27 mouse cellular contexts compared by ENCODE assay signal in the genomic region with DNA sequence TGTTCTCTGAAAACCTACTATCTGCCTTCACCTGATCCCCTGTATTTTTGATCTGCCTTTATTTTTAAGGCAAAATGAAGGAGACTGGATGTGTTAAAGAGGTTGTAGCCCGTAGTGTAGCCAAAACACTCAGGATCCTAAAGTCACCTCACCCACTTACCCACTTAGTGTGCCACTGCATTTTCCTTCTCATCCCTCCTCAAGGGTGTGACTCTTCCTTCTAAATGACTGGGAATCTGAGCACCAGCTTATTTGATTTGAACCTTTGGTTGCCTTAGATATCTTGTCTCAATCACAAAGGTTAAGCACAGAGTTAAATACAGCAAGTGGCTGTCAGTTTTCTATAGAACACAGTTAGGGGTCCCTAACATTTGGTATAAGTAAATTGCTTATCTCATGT.
"Had no signal": no experiment of that assay in that cellular context is flagged by ENCODE, and none has a peak within 500 bp of the region (broad histone marks: within the 10 kb centered on the region; RNA-seq: fewer than 3 reads in every experiment).

No protein-coding gene starts in this region.

- H3K4me3 ChIP-seq: embryonic facial prominence, embryonic 10.5 days; embryonic facial prominence, embryonic 12.5 days; embryonic facial prominence, embryonic 13.5 days; embryonic facial prominence, embryonic 15.5 days; erythroblast, embryonic 14.5 days; forebrain, embryonic 10.5 days; forebrain, embryonic 12.5 days; forebrain, embryonic 13.5 days; forebrain, embryonic 15.5 days; gastrocnemius, adult 2 months; heart, adult 2 months had no signal

- H3K27ac ChIP-seq: embryonic facial prominence, embryonic 10.5 days; embryonic facial prominence, embryonic 12.5 days; embryonic facial prominence, embryonic 13.5 days; embryonic facial prominence, embryonic 15.5 days; forebrain, embryonic 10.5 days; forebrain, embryonic 12.5 days; forebrain, embryonic 13.5 days; forebrain, embryonic 15.5 days; gastrocnemius, adult 2 months; heart, adult 2 months had no signal

- ATAC-seq: forebrain, embryonic 13.5 days; forebrain, embryonic 14.5 days; forebrain, embryonic 15.5 days; forebrain, embryonic 16.5 days; forebrain, postnatal 0 days had no signal

- H3K27me3 ChIP-seq: embryonic facial prominence, embryonic 12.5 days; embryonic facial prominence, embryonic 13.5 days; embryonic facial prominence, embryonic 15.5 days; forebrain, embryonic 12.5 days; forebrain, embryonic 13.5 days; forebrain, embryonic 15.5 days had no signal

- DNase-seq: cerebellum, adult 2 months; cerebellum, adult 8-10 months; cerebellum, adult 9-10 months; cerebellum, adult 9-11 months; cerebellum, postnatal 10 days; cerebellum, postnatal 14 days; cerebellum, postnatal 25 days; cerebellum, postnatal 36 days; embryo, embryonic 11 days; forebrain, postnatal 0 days; gastrocnemius, adult 2 months; gastrocnemius, postnatal 10 days; gastrocnemius, postnatal 14 days; gastrocnemius, postnatal 25 days; gastrocnemius, postnatal 36 days; heart, adult 2 months had no signal

- H3K4me1 ChIP-seq: embryonic facial prominence, embryonic 10.5 days; embryonic facial prominence, embryonic 12.5 days; embryonic facial prominence, embryonic 13.5 days; embryonic facial prominence, embryonic 15.5 days; forebrain, embryonic 10.5 days; forebrain, embryonic 12.5 days; forebrain, embryonic 13.5 days; forebrain, embryonic 15.5 days had no signal

- H3K9me3 ChIP-seq: embryonic facial prominence, embryonic 10.5 days; embryonic facial prominence, embryonic 12.5 days; embryonic facial prominence, embryonic 13.5 days; embryonic facial prominence, embryonic 15.5 days; forebrain, embryonic 10.5 days; forebrain, embryonic 12.5 days; forebrain, embryonic 13.5 days; forebrain, embryonic 15.5 days had no signal

- H3K4me2 ChIP-seq: embryonic facial prominence, embryonic 12.5 days; embryonic facial prominence, embryonic 13.5 days; embryonic facial prominence, embryonic 15.5 days; forebrain, embryonic 12.5 days; forebrain, embryonic 13.5 days; forebrain, embryonic 15.5 days had no signal

- H3K36me3 ChIP-seq: embryonic facial prominence, embryonic 15.5 days had no signal

- H3K9ac ChIP-seq: embryonic facial prominence, embryonic 12.5 days; embryonic facial prominence, embryonic 13.5 days; embryonic facial prominence, embryonic 15.5 days; forebrain, embryonic 12.5 days; forebrain, embryonic 13.5 days; forebrain, embryonic 15.5 days; forebrain, postnatal 0 days had no signal
